Mouse (Mus musculus) spleen, adult 2 months (tissue): ENCODE data around the gene Dnaic1. TPM values are rescaled to one million over a fixed set of nuclear protein-coding genes. Genes with fewer than 3 reads are reported as not detected.

Experiments used
- DNase-seq, 2 experiments: peaks; one replicate each; pipeline versions ENCODE4 v3.0.0 to v3.0.0-alpha.2; 2012 to 2021; ENCODE audit warnings: low spot score in 2 of 2, low read depth in 1 of 2
- H3K27ac ChIP-seq: fragments of 200-500 bp; 2 replicates; pipeline ENCODE4 v1.5.1; 2012; ENCODE audit warnings: low read length, inconsistent platforms; ENCODE audit not compliant: insufficient read depth
- H3K27me3 ChIP-seq: fragments of 200-500 bp; 2 replicates; pipeline ENCODE4 v1.6.1; 2012; ENCODE audit warnings: mild to moderate bottlenecking, moderate library complexity, low read length, inconsistent platforms; ENCODE audit not compliant: control insufficient read depth, insufficient read depth
- H3K36me3 ChIP-seq: fragments of 200-500 bp; 2 replicates; pipeline ENCODE4 v1.6.1; 2012; ENCODE audit warnings: mild to moderate bottlenecking, low read length, inconsistent platforms; ENCODE audit not compliant: control insufficient read depth, insufficient read depth
- H3K4me1 ChIP-seq: fragments of 200-500 bp; 2 replicates; pipeline ENCODE4 v1.6.1; 2011; ENCODE audit warnings: inconsistent platforms; ENCODE audit not compliant: control insufficient read depth, insufficient read depth, insufficient read length
- H3K4me3 ChIP-seq: fragments of 200-500 bp; 2 replicates; pipeline ENCODE4 v1.5.1; 2011; ENCODE audit warnings: mild to moderate bottlenecking, inconsistent platforms; ENCODE audit not compliant: insufficient read depth, insufficient read length; ENCODE audit errors: extremely low read depth
- CTCF ChIP-seq: fragments of 200-500 bp; IDR thresholded peaks from 2 replicates; pipeline ENCODE4 v1.5.1; 2011; ENCODE audit warnings: mild to moderate bottlenecking, inconsistent platforms; ENCODE audit not compliant: insufficient read depth, insufficient read length, insufficient replicate concordance; ENCODE audit errors: extremely low read depth
- POLR2A ChIP-seq: fragments of 200-500 bp; IDR thresholded peaks from 2 replicates; pipeline ENCODE4 v1.6.1; 2011; ENCODE audit warnings: low read depth, low read length, inconsistent platforms
- WGBS: fragments of 180-500 bp; shearing (Covaris S2); methylation state at CpG from one replicate; pipeline ENCODE4 v1.1.7; 2018; 5-methylcytosine and 5-hydroxymethylcytosine counted together
- polyA plus RNA-seq: library from polyadenylated mRNA; depleted of rRNA; stranded (reverse); fragments of >200 nt; gene quantifications from 2 replicates; pipeline ENCODE4 v1.2.3, GENCODE M21; 2012

The Dnaic1 gene
- polyA plus RNA-seq, 1 experiment = 0.95 TPM

DNA sequence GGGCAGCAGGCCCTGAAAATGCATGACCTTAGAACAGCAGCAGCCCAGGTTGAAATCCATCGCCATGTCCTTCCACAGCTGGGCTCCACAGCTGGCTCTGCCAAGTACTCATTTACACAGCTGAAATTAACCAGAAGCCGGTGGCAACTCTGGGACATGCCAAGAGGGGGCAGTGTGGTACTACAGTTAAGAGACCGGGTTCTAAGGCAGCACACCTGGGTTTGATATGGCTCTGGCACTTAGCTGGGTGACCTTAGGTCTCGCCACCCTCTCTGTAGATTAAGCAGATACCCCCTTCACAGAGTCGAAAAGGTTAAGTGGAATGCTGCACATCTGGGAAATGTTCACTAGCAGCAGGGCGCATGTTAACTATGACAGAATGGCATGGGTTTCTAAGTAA is 17.0 kb upstream of the Dnaic1 start:
- H3K27ac ChIP-seq = no peak overlapping the region
- 49% methylated on average over 6 of the region's 6 CpGs for WGBS
- TF ChIP-seq POLR2A (no peak), CTCF (peak; percentile 66; the same call in 1 of the 2 replicates)
- H3K36me3 ChIP-seq = no peaks in the 10 kb centered on the region
- H3K4me1 ChIP-seq = peaks cover 4% of the 10 kb centered on the region; the same call in 1 of the 2 replicates
- DNase-seq = peak; percentile 34 to 72
- no peak overlapping the region for H3K4me3 ChIP-seq
- no peaks in the 10 kb centered on the region for H3K27me3 ChIP-seq

DNA sequence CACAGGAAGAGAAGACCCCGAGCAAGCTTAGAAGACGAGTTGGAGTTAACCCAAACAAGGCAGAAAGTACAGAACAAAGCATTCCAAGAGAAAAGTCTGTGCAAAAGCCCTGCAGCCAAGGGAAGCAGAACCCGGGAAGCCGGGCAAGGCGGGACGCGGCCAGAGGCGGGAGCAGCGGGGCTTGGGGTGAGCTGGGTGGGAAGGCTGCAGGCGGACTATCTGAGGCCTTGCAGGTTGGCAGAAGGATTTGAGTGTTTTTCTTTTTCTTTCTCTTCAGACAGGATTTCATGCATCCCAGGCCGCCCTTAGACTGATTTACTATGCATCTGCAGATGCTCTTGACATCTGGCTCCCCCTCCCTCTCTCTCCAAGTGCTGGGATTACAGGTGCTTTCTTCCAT is 16.5 kb upstream of the Dnaic1 start:
- no peaks in the 10 kb centered on the region for H3K36me3 ChIP-seq
- no peak for TF ChIP-seq CTCF
- TF ChIP-seq POLR2A = no peak

DNA sequence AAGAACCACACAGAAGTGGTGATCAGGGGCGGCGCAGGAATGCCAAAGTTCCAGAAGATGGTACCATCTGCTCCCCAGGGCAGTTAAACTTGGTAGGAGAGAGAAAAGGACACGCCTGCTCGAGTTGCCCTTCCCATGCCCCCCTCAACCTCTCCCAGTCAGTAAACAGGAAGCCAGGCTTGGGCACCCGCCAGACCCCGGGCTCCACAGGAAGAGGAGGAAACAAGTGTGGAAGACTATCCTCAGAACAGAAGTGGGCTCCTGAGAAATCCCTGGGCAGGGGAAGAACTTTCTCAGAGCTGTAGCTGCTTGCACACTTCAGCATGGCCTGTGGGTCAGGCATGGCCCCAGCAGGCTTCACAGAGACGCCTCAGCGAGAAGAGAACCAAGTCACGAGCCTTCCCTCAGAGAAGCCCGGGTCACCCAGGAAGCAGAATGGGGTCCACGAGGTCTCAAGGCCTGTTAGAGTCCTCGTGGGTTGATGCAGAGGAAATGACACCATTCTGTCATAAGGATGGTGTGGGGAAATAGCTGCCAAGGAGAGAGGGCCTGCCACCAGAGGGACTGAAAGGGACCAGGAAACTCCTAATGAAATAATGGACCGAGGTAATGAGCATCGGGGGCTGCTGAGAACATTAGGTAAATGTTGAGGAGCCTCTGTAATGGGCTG is 14.4 kb upstream of the Dnaic1 start:
- TF ChIP-seq POLR2A = no peak
- peak; percentile 1; the same call in 1 of the 2 replicates for TF ChIP-seq CTCF
- Histone ChIP-seq H3K36me3 (no peaks in the 10 kb centered on the region), H3K27ac (peak overlapping the region; percentile 63; the same call in 1 of the 2 replicates), H3K27me3 (no peaks in the 10 kb centered on the region), H3K4me1 (peaks cover 4% of the 10 kb centered on the region; the same call in 1 of the 2 replicates), H3K4me3 (no peak overlapping the region)
- peak in 1 of 2 experiments; percentile 15 for DNase-seq
- WGBS = 18% methylated on average over 14 of the region's 14 CpGs

More for the DNA sequence above, 16.5 kb upstream of the Dnaic1 start:
- no peak overlapping the region for H3K27ac ChIP-seq
- H3K4me1 ChIP-seq = peaks cover 4% of the 10 kb centered on the region; the same call in 1 of the 2 replicates
- no peak for DNase-seq
- 94% methylated on average over 11 of the region's 11 CpGs for WGBS
- H3K27me3 ChIP-seq = no peaks in the 10 kb centered on the region
- no peak overlapping the region for H3K4me3 ChIP-seq

DNA sequence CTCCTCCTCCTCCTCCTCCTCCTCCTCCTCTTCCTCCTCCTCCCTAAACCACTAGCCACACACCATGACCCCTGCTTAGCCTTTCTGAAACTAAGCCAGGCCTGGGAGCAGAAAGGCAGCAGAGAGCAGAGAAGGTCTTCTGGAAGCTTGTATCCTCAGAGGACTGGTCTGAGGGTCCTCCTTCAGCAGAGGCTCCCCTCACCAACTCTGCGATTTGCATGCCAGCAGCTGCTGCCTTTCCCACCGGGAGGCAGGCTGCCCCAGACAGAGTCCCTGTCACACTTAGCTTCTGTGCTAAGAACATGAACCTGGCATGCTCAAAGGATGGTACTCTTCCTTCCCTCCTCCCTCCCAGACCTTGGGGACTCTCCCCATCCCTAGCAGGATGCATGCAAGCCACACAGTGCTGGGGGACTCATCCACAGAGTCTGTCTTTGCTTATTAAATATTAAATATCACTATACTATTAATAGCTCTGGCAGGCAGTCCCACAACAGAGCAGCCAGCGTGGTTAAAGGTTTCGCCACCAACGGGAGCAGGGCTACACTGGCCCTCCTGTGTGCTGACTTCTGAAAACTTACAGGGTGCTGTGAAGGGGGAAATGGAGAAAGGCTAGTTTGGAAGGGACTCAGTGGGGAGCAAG is 13.1 kb upstream of the Dnaic1 start:
- Histone ChIP-seq H3K4me1 (peaks cover 4% of the 10 kb centered on the region; the same call in 1 of the 2 replicates), H3K27me3 (no peaks in the 10 kb centered on the region), H3K27ac (no peak overlapping the region; the same call in 1 of the 2 replicates), H3K4me3 (no peak overlapping the region), H3K36me3 (no peaks in the 10 kb centered on the region)
- WGBS = 40% methylated on average over 5 of the region's 5 CpGs
- no peak for TF ChIP-seq CTCF
- TF ChIP-seq POLR2A = no peak
- no peak for DNase-seq

DNA sequence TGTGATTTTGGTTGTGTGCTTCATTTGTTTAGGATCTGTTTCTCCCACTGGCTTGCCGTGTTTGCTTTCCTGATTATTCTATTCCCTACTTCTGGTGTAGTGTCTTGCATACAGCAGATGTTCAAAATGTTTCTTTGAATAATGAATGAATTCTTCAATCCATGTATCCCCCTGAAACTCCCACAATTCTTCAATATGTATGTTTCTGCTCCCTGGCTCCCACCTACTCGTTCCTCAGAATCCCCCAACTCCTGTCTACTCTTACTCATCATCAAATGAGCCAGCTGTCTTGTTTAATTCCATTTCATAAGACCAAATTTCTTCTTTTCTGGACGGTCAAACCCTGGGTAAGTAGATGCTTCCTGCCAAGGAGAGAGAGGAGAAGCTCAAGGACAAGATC is 12.5 kb upstream of the Dnaic1 start:
- no peaks in the 10 kb centered on the region for H3K36me3 ChIP-seq
- H3K4me3 ChIP-seq = no peak overlapping the region
- no peak overlapping the region for H3K27ac ChIP-seq
- H3K4me1 ChIP-seq = peaks cover 4% of the 10 kb centered on the region; the same call in 1 of the 2 replicates
- TF ChIP-seq POLR2A (no peak), CTCF (no peak)
- no peak for DNase-seq
- H3K27me3 ChIP-seq = no peaks in the 10 kb centered on the region
- WGBS = 74% methylated on average over 3 of the region's 3 CpGs

DNA sequence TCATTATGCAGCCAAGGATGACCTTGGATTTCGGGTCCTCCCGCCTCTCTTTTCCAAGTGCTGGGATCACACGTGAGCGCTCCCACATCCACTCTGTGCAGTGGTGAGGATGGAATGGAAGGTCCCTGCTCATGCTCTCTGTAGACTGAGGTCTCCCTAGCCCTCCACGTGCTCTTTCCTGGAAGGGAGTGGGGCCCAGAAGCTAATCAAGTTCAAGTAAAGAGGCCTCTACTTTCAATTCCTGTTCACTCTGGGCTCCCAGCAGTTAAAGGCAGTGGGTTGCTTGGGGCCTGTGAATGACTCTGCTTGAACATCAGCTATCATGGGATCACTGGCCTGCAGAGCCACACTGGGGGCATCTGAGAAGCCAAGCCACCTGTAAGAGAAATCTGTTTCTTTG is 6.3 kb upstream of the Dnaic1 start:
- Histone ChIP-seq H3K27ac (no peak overlapping the region), H3K27me3 (no peaks in the 10 kb centered on the region), H3K36me3 (no peaks in the 10 kb centered on the region), H3K4me3 (no peak overlapping the region), H3K4me1 (no peaks in the 10 kb centered on the region; the same call in 1 of the 2 replicates)
- 76% methylated on average over 5 of the region's 5 CpGs for WGBS
- TF ChIP-seq CTCF = no peak
- no peak for TF ChIP-seq POLR2A
- DNase-seq = no peak
